Mouse (Mus musculus): ENCODE measurements around the gene Setd1a.

- TF ChIP-seq POLR2A (IDR thresholded peaks at IDR 0.05; ENCODE audit: borderline replicate concordance, extremely low read depth, insufficient read depth, insufficient read length, poor library complexity, severe bottlenecking) (no peak), CTCF (IDR thresholded peaks at IDR 0.05; ENCODE audit: borderline replicate concordance, extremely low read depth, insufficient read depth, insufficient read length) (no peak)
Measured at GRCm38 (mm10) chr7:127772557-127772956, 3.9 kb upstream of the Setd1a start.

Measured in brain, embryonic 14.5 days (tissue).